Mouse (Mus musculus): Measurements from ENCODE around the gene Apba3.

Gene Apba3

DNA sequence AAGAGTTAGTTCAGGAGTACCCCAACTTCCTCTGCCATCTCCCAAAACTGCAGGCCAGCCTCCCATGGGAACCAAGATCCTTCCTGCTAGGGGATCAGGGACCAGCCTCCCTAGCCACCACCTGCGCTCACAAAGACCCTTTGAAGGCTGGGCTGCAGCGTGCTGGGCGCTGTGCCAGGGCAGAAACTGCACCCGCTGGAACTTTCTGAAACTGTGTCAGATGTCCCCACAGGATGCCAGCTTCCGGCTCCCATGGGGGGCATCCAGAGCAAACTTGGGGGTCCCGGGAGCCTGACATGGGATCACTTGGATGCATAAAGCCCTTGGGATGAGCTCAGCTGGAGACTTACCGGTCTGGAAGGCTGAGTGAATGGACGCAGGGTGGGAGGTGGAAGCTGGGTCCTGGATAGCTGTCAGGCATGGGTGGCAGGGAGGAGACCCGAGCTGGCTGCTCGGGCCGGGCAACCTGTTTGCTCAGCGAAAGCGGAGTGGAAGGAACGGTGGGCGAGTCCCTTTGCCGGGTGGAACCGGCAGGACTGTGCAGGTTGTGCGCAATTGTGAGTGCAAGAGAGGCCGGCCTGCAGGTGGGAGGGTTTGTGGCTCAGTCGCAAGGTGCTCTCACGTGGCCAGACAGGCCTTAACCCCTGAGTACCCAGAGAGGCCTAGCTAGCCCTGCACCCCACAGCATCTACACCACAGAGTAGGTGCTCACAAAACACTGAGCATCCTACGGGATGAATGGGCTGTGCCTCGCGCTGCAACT is 24.1 kb downstream of the Apba3 start:
- DNase-seq = peak; percentile 66 to 75

DNA sequence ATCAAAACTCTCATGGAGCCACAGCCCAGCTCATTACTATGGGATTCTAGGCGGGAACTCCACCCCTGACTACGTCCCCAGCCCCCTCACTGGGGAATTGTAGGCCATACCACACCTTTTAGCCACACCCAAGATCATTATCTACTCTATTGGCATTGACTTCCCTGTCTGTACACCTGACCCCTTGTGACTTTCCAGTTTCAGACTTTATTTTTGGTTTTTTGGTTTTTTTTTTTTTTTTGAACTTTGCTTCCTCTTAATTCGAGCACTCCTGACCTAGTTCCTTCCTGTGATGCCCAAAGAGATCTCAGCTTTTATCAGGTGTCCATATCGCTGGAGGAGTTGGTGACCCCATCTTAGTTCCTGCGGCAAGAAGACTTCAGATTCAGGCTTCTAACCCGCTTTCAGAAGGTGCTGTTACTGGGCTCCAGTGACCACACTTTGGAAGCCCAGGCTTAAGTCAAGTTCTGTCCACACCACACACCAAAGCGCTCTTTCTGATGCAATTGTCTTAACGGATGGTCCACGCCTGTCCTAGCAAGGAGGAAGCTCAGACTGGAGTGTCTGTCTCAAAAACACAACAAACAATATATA is 24.8 kb downstream of the Apba3 start, which contains the start of gene Tjp3:
TSS of gene Tjp3 (minus strand) at position 71 of the 594 bp plus-strand sequence.
- no peak for DNase-seq

DNA sequence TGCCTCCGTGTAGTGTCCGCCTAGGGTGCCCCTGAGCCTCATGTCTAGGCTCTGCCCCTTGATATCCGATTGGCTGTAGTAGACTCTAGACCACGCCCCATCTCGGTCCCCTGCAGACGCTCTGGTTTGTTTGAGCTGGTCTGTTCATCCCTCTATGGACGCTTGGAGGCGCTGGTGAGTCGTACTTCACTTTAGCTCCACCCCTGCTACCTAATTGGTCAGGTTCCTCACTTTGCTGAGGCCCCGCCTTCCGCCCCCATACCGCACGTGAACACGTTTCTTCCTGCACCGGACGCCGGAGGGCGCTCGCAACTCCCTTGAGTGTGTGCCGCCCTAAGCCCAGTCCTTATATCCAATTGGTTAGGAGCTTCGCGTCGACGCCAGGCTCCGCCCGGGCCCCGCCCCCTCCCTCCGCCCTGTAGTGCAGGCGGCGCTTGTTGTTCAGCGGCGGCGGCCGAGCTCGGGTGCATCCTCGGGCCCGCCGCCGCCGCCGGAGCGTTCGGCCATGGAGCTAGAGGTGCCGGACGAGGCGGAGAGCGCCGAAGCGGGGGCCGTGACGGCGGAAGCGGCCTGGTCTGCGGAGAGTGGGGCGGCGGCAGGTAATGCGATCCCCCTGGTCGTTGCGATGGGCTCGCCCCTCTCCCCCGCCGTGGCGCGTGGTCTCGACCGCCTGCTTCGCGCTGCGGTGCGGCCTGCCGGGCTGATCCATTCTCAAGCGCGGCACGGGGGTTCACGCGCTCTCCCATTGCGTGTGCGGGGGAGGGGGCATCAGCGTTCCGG is 26.0 kb downstream of the Apba3 start, which contains the start of gene Pip5k1c:
TSS of gene Pip5k1c (plus strand) at position 410 of the 780 bp plus-strand sequence.
- DNase-seq = peak; percentile 99 to 100

DNA sequence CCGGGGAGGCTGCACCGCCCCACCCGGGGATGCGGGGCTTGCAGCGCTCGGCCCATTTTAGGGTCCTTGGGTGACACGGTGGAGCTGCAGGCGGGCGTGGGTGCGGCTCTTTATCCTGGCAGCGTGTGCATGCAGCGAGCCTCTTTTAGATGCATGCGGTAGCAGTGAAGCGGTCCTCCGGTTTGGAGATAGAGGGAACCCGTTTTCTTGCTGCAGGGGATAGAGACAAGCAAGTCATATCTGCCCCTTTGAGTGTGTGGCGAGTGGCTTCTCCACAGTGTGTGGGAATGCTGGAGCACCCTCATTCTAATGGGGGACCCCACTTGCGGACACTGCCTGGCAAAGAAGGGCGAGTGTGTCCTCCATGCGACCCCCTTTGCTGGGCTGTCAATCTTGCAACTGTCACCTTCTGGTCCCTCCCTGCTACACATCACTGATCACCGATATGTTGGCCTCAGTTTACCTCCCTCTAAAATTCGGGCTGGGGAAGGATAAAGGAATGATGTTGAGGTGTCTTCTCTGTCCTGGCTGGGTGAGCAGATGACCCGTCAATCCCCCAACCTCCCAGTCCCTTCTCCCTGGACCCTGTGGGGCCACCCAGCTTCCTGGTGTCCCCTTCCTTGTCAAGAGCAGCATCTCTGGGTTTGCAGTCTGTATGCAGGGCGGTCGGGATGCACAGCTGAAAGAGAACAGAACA is 26.7 kb downstream of the Apba3 start:
- DNase-seq = peak in 1 of 2 experiments; percentile 63

DNA sequence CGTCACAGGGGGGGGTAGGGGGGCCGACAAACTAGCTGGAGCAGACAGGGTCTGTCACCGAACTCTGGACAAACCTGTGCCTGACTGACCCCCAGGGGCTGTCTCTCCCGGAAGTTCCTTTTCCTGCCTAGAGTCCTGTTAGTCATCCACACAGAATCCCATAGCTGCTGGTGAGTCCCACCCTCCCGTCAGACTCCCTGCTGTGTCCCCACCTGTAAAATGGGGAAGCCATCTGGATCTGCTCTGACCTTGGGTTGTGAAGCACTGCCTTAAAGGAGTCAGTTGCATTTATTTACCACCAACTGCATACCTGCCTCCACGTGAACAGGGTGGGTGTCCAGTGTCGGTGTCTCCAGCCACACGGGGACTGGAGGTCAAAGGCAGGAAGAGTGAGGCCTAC is 27.7 kb downstream of the Apba3 start:
- no peak for DNase-seq

DNA sequence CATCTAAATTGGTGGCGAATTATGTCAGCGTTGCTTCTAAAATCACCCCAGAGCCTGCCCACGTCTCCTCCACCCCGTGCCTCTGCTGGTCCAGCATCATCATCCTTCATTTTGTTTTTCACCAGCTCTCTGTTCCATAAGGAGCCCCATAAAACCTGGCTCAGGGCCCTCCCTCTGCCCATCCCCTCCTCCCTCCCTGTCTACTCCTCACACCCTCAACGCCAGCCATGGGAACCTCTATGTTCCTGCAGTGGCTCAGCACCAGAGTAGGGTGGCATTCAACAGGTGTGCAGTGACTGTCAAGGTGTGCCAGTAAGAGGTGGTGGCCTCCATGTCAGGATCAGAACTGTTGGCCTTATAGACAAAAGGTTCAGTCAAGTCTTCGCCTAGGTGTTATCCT is 28.4 kb downstream of the Apba3 start:
- no peak for DNase-seq

DNA sequence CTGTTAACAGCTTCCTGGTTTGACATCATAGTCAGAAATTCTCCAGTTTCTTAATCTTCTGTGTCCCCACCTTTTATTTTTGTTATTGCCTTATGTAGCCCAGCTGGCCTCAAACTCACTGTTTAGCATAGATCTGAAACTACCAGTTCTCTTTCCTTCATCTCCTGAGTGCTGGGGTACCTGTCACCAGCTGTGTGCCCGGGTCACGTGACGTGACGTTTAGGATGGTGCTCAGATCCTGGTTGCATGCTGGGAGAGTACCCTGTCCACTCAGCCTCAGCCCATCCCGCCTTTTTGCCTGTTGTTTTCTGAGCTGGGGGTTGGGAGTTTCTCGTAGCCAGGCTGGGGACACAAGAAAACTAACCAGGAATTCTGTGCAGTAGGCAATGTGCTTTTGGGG is 30.5 kb downstream of the Apba3 start:
- DNase-seq = peak; percentile 54 to 74

DNA sequence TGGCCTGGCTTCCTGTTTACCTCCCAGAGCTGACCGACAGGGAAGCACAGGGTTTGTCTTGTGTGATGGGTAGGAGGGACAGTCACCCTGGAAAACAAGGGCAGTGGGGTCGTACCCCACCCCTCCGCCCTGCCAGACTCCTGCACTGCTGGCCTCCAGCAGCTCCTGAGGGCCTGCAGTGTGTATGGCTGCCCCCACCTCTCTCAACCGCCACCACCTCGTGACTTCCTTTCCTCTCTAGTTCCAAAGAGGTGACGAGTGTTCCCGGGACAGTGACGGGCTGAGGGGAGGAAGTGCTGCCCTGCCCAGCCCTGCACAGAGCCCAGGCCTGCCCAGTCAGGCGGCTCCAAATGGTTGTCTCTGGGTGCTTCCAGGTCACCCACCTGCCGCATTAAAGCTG is 31.1 kb downstream of the Apba3 start:
- peak; percentile 73 to 86 for DNase-seq

DNA sequence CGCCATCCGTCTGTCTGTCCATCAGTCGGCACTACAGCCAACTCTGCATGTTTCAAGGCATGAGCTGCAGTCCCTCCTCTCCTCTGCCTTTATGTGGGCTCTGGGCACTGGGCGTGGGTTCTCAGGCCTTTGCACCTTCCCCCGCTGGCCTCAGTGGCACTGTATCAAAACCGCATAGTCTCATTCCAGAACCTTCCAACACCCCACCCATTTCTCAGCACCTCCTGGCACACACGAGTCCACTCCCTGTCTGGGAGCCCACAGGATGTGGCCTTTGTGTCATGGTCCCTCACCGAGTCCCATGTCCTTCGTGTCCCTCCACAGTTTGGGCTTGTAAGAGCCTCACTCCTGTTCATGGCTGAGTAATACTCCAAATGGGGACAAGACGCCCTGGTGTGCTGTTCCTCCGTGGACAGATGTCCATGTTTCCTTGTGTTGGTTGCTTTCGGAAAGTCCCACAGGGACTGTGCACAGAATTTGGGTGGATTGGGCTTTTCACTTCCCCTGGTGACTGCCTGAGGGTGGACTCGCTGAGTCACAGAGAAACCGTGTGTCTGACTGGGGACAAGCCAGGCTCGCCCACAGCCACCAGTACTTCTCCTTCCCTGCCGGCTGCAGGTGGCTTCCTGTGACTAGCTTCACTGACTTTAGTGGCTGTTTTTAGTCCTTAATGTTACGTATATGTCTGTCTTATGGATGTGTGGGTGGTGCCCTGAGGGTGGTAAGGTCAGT is 31.8 kb downstream of the Apba3 start:
- peak; percentile 62 to 73 for DNase-seq

DNA sequence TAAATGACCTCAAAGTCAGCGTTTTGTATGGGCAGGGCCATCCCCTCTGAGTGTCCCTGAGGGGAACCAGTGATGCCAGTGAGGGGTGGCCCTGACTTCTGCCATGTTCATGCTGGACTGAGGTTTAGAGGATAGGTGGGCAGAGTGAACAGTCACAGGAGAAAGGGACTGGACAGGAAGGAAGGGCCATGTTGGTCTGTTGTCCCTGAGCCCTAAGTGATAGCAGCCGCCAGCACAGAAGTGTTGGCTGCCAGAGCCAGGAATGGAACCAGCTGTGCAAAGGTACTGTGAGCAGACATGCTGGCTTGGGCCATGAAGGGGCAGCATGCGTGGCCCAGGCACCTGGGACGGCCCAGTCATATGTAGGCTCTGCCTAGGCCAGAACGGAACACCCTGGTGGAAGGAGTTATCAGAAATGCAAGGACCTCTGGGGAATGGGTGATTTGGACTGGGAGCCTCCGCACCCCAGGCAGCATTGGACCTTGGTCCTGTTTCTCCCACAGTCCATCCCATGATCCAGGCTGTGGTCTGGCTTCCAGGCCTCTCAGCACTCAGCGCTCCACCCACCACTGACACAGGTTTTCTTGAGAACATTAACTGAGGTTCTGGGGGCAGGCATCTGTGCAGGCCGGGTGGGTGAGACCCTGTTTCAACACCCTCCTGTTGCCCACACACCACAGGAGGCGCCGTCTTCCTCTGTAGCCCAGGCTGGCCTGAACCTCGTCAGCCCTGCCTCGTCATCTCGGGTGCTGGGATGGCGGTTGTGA is 33.0 kb downstream of the Apba3 start:
- no peak for DNase-seq

DNA sequence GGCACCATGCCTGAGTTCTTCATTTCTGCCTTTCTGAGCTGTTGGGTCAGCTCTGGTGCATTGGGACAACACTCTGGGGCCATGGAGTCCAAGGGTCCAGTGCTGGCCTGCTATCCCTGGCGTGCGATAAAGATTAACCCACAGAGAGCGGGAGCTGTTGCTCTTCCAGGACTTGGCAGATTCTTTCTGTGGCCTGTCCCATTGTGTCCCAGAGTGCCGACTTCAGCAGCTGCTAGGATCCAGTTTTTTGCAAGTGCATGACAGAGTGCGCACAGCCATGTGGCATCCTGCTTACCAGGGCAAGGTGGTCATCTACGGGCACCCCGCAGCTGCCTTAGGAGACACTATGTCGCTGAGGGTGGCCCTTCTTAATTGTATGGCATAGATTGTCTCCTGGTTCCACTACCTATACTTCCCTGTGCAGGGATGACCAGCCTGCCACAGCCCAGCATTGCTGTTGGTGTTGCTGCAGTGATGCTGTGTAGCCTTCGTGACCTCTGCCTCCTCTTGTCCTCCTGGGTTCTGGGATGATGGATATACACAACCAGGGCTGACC is 33.7 kb downstream of the Apba3 start:
- DNase-seq = no peak

DNA sequence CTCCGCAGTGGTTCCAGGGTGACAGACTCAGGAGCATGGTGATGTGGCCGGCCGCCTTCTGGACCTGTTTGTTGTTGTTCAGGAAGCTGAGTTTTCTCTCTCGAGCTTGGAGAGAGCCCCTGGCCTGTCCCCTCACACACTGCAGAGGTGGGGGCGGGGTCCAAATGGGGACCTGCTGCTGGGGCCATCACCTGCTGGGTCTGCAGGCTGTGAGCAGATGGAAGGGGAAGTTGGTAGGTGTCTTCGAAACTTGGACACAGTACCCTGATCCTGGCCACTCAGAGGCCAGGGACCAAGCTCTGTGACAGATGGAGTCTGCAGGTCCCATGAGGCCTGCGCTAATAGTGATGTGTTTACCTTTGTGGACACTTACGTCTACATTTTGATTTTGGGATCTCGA is 34.6 kb downstream of the Apba3 start:
- DNase-seq = no peak

DNA sequence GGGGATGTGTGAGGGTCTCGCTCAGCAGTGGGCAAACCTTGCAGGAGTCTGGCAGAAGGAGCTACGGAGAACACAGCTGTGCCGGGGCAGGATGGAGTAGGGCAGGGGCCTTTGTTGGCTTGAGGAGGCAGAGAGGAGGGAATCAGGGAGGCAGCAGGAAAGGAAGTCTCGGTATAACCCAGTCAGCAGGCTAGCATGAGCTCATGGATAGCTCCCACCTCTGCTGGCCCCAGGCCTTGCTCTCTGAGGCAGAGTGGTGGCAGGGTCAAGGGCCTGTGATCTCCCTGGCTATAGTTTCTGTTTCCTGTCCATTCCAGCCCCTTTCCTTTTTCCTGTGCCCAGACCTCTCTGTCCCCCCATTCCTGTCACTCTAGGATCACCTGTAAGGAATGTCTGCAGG is 35.5 kb downstream of the Apba3 start:
- DNase-seq = no peak

DNA sequence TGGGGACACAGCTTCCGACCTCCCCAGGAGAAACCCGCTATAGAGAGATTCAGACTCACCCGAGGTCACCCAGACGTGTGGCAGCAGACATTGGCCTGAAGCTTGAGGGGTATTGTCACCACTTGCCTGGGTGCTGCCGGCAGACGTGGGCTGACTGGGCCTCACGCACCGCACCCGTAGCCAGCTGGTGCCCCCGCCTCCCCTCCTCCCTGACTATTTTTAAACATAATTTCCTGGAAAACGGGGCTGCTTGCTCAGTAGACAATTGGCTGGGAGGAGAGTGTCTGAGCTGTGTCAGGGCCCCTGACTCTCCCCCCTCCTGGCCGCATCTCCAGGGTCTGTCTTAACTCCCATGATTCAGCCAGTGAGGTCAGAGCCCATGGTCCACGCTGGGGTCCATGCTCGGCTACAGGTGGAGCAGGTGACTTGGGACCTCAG is 36.0 kb downstream of the Apba3 start:
- no peak for DNase-seq

DNA sequence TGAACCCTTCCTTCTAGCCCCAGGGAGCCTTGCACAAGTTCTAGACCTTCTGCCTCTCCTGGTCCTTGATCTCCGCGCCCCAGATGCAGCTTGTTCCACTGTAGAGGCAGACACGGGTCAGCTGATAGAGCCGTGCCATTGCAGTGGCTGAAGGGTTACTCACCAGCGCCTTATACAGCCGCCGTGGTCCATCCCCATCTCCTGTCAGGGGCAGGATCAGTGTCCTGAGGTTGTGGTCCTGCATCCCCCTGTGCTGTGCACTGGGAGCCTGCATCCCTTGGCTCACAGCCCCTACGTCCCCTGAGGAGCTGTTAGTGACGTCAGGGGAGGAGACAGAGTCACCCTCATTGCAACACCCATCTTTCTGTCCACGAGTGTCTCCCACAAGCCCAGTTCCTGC is 36.5 kb downstream of the Apba3 start:
- DNase-seq = no peak

DNA sequence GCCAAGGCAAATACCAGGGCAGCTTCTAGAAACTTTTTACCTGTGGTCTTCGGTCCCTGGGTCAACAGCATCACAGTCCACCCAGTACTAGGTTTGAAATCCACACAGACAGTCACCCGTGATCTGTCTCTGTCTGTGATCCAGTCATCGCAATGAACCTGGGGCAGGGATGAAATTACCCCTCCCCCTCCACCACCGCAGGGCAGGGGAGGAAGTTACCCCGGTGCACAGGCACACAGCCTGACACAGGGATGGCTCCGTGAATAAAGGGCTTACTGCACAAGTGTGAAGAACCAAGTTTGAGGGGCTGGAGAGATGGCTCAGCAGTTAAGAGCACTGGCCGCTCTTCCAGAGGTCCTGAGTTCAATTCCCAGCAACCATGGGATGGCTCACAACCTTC is 37.0 kb downstream of the Apba3 start:
- DNase-seq = peak; percentile 50 to 66

DNA sequence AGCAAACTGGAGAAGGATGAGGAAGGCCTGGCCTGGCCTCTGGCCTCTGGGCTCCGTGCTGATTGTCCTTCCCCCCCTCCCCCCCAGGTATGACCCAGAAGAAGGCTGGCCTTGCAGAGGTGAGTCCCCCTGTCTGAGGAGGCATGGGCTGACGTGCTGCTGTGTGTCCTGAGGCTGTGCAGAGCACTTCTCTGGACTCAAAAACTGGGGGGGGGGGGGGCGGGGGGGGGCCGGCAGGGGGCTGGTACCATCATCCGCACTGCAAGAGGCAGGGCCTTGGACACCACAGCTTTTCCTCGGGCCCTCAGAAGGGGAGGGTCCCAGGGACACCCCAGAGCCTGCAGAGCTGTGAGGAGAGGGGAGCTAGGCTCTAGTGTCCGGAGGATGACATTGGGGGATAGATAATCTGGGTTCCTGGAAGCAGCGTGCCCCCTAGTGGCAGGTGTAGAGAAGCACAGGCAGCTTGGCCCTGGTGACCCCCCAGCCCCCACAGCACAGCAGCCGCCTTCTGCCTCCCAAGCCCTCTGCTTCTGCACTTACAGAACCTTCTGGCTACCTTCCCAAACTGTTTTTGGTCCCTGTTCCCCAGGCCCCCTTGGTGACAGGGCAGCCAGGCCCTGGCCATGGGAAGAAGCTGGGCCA is 38.0 kb downstream of the Apba3 start:
- DNase-seq = peak; percentile 46 to 60

DNA sequence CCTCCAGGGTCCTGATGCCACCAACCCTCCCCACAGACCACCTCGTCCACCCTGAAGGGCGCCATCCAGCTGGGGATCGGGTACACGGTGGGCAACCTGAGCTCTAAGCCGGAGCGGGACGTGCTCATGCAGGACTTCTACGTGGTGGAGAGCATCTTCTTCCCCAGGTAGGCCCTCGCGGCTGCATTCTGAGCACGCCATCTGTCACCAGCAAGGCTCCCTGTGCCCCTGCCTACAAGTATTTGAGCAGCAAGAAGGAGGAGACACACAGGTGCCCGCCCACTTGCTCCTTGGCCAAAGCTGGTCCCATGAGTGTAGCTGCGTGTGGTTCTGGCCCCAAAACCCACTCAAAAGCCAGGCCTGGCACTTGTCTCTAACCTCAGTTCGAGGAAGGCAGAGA is 38.9 kb downstream of the Apba3 start:
- no peak for DNase-seq

DNA sequence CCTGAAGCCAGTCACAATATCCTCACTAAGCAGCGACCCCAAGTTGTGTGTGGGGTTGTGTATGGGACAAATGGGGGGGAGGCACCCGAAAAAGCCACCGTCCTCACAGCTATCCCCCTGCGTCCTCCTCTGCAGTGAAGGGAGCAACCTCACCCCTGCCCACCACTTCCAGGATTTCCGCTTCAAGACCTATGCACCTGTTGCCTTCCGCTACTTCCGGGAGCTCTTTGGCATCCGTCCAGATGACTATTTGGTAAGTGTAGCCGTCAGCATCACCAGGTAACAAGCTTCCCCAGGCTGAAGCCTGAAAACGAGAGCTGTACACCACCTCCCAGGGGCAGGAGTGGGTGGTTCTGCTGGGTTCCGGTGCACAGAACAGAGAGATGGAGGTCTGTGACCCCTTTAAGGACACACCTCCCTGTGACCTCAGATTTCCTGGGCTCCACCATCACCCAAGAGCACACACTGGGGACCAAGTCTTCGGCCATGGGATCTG is 39.5 kb downstream of the Apba3 start:
- no peak for DNase-seq
